Mouse (Mus musculus) granulocyte monocyte progenitor cell, adult 5-6 weeks (primary cell): ENCODE results near the gene Ror1. TPM values are rescaled to one million over a fixed set of nuclear protein-coding genes. Genes with fewer than 3 reads are reported as not detected.
A peak's percentile ranks its signal among the peaks of the same experiment; 100 is the strongest.

Experiments
- ATAC-seq: replicated peaks from 2 replicates; pipeline ENCODE4 v1.8.0; 2016; ENCODE audit warnings: mild to moderate bottlenecking, moderate TSS enrichment, inconsistent platforms; ENCODE audit not compliant: poor library complexity, severe bottlenecking
- total RNA-seq, 2 experiments: library from RNA; stranded (forward) in 1 of 2; stranded (reverse) in 1 of 2; fragments of 200-712, 200-1000 nt in 1 of 2; fragments of >200 nt in 1 of 2; fragmentation: Nextera tagmentation in 1 of 2; gene quantifications; 2 replicates each; pipeline ENCODE4 v1.2.3; 2014 to 2017

Ror1 gene
- total RNA-seq, 2 experiments from 2014 or later, result not detected

DNA sequence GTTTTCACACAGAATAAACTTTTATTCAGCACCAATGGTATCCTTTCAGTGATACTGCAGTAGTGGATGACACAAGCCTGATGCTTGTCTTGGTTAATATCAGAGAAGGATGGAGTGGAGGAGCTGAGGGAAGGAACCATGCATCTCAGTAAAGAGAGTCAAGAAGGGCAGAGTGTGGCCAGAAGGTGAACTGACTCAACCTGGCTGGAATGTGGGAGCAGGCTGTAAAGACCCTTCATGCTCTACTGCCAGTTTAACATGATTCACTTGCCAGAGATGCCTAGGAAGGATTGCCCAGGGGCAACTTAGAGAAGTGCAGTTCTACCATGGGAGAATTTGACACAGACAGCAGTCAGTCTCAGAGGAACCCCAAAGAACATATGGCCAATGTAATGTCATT, 191.2 kb downstream of the Ror1 start:
- ATAC-seq, result no peak

DNA sequence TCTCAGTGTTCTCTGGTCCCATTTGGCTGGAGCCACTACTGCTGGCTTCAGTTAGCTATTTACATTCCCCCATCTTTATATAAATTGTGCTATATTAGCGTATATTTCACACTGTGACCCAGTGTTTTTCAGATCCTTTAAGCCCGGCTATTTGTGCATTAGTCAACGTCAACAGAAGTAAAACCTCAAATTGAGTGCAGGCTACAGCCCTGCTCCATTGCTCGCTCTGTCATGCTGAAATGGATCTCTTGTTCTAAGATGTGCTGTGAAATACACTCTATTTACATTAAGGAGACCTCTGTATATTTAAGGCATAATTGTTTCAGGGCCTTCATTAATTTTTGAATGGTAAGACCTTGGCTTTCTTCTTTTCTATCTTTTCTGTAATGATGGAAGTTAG, 192.2 kb downstream of the Ror1 start:
- ATAC-seq, result no peak

DNA sequence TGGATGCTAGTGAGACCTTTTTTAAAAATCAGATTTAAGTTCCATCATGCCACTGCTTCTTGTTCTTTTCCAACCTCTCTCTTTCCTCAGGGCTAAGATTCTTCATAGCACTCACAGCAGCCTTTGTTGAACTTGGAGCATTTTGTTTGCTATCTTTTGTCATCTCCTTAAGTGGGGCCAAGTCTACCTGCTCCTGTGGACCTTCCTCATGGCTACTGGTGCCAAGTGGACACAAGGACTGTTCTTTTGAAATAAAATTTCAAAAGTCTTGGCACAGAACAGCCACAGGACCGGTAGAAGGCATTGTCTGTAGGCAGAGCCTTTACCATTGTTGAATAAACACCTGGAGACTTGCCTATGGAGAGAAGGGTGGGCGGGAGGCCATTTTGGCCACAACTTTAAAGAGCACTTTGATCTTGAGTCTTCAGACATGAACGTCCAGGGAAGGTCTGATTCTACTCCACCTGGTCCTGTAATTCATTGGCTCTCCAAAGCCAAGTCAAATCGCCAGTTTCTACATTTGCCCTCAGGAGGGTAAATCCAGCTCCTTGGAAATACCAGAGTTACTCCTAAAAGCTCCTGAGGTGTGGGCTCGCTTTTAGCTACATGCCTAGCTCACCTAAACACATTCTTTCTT, 195.5 kb downstream of the Ror1 start:
- ATAC-seq, result no peak

- no peak for ATAC-seq
Observed at GRCm38 (mm10) chr4:100297678-100298077, 202.1 kb downstream of the Ror1 start.

- ATAC-seq, result no peak
Observed at GRCm38 (mm10) chr4:100298566-100298965, 203.0 kb downstream of the Ror1 start.

GRCm38 (mm10) chr4:100300171-100300570, 204.6 kb downstream of the Ror1 start:
- no peak for ATAC-seq

GRCm38 (mm10) chr4:100301423-100301822, 205.8 kb downstream of the Ror1 start:
- no peak for ATAC-seq

GRCm38 (mm10) chr4:100307365-100307764, 211.8 kb downstream of the Ror1 start:
- ATAC-seq, result no peak

GRCm38 (mm10) chr4:100311775-100312537, 216.4 kb downstream of the Ror1 start:
- no peak for ATAC-seq

DNA sequence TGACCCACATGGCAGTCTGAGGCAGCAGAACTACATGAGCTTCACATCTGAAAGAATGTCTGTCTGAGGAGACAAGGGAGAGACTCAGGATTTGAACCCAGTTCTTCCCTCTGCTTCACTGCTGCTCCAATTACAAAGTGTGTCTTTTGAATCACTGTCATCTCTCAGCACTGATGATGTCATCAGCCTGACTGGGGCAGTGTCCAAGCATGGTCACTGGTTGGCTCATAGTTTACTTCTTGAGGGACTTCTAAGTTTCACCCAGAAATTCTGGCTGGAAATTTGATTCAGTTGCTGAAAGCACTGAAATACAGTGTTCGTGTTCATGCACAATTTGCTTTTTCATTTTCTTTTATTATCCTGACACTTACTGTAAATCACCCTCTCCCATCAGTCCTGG, 219.5 kb downstream of the Ror1 start:
- ATAC-seq, result no peak

GRCm38 (mm10) chr4:100321758-100322157, 226.2 kb downstream of the Ror1 start:
- ATAC-seq, result no peak

DNA sequence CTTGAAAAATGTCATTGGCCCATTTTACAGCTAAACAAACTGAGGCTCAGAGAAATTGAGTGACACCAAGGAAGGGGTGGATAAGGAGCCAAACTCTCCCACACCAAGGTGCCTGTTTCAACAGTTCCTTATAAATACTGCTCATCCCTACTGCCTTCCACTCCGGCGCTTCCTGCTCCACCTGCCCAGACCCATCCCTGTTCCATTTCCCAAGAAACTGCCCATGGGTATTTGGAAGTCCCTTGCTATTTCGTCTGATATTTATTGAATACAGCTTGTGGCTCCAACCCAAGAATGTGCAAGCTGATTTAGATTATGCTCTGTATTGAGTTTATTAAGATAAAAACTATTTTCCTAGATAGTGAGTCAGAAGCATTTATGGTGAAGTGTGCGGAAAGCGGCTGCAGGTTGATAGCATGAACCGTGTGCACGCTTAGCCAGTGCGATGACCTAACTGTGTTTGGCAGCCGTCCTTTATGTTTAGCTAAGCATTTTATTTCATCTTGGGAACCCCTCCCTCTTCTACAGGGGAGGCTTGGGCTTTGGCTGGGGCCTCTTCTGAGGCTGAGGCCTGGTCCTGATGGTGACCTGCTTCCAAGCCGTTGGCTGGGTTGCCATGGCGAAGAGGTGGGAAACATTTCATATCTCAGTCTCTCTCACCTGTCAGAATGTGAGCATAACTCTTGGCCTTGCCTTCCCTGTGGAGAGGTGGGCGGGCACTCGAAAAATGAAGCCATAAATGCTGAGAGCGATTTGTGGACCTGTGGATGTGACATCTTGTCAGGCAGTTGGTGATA, 229.3 kb downstream of the Ror1 start:
- no peak for ATAC-seq

DNA sequence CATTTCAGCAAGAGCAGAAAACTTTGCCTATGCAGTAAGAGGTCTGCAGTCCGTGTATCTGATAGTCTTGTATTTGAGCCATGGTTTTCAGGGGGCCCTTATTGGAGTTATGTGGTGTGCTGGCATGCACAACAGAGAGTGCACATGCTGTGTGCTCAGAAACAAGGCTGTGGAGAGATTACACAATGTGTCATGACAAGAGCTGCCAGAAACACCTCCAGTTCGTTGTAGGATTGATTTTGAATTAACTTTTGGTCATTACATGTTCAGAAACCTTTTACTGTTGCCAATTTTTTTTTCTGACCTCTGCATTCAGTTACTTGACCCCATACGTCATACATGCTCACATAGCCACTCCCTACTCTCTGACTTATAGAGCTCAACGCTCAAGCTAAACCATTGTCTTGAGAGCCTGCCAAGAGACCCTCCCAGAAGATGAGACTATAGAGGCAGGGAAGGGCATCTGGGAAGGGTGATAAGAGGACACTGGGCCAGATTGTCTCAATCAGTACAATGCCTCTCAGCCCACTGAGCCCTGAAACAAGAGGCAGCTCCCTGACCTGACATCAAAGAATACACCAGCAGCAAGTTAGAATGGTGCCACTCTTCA, 232.9 kb downstream of the Ror1 start:
- ATAC-seq, result no peak

DNA sequence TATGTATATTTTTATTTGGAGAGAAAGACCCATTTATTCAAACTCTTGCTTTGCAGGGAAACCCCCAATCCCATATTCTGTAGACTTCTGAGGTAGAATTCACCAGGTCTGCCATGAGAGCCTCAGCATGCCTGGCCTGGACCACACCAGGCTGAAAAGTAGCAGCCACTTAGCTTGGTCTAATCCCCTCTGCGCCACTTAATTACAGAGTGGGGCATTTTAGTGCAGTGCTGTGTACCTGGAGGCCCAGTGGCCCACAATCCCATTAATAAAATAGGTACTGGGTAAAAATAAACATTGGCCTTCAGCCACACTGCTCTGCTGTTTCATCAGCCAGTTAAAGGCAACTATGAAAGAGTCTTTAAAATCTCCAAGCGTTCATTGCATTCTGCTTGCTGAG, 239.6 kb downstream of the Ror1 start:
- ATAC-seq, result no peak

DNA sequence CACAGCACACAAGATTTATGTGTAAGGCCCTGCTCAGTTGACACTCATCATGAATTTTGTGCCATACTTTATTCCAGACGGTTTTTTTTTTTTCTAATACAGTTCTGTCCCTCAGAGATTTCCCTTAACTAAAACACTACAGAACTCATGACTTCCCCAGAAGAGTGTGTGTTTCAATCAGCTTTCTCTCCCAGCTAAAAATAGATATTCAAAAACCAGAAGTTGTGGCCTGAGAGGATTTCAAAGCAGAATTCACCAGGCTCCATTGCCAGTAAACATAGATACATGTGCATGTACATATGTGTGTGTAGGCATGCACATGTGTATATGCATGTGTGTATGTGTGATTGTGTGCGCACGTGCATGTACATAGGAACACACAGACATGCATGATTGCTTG, 252.2 kb downstream of the Ror1 start:
- peak; percentile 37; the same call in 1 of the 2 replicates for ATAC-seq

GRCm38 (mm10) chr4:100350106-100350795, 254.7 kb downstream of the Ror1 start:
- ATAC-seq, result no peak

DNA sequence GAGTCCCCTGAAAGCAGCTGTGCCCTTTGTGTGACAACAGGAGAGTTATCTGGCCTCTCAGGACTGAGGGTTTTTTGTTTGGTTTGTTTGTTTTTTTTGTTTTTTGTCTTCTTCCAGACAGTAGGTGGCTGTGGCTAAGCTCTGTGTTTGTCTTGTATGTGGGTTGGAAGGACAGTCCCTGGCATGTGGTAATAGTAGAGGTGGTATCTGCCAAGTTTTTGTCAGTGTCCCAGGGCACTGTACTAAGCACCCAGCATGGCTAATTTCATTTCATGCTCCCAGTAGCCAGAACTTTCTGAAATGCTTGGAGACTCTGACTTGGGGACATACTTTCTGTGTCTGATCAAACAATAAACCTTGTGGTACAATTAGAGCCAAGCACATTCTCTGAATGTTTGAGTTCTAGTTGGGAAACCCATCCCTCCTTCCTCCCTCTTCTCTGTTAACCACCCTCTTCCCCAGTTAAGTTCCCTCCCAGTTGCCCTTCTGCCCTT, 256.3 kb downstream of the Ror1 start:
- ATAC-seq, result no peak

DNA sequence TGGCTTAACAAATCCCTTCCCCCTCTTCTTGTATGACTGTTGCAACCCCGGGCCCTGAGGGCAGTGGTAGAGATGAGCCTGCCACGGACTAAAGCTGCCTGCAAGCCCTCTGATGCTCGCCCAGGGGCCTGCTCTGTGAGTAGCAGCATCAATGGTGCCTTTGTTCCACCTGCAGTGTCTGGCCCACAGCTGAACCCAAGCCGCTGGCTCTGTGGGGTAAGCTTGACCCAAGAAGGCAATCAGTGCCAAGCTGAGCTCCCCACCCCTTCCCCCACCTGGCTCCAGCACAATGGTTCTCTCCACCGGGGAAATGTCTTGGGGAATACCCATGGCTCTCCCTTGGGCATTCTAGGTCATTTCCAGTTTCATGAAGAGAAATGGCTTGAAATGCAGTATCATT, 260.0 kb downstream of the Ror1 start:
- ATAC-seq, result no peak

- no peak for ATAC-seq
Observed at GRCm38 (mm10) chr4:100357881-100358589, 262.4 kb downstream of the Ror1 start.
